Mouse (Mus musculus): Measurements from ENCODE around the gene Rftn1. TPM values are rescaled to one million over a fixed set of nuclear protein-coding genes. Genes with fewer than 3 reads are reported as not detected.

The Rftn1 gene
- polyA plus RNA-seq, 2 experiments = 14.6 to 15.0 TPM

GRCm38 (mm10) chr17:50127045-50127813 is 63.2 kb downstream of the Rftn1 start:
- Histone ChIP-seq H3K4me3 (replicated peaks; ENCODE audit: low read length) (no peak overlapping the region), H3K27me3 (ENCODE audit: control insufficient read depth, insufficient read depth, low read length) (no peaks in the 10 kb centered on the region), H3K36me3 (ENCODE audit: control insufficient read depth, insufficient read depth, low read length) (no peaks in the 10 kb centered on the region), H3K4me1 (ENCODE audit: control insufficient read depth, insufficient read depth, low read length) (peaks cover 8% of the 10 kb centered on the region; the same call in 1 of the 2 replicates), H3K9ac (ENCODE audit: low read depth, low read length, severe bottlenecking) (no peak overlapping the region), H3K27ac (replicated peaks; ENCODE audit: low read depth, low read length) (no peak overlapping the region), H3K4me2 (replicated peaks; ENCODE audit: low read depth, low read length, severe bottlenecking) (no peak overlapping the region), H3K9me3 (ENCODE audit: control insufficient read depth, low read length) (no peaks in the 10 kb centered on the region)
- WGBS = 62% methylated on average over 9 of the region's 9 CpGs
- ATAC-seq (ENCODE audit: low FRiP score, low read depth) (no peak), DNase-seq (ENCODE audit: low spot score) (no peak)
- TF ChIP-seq POLR2A (IDR thresholded peaks at IDR 0.05; ENCODE audit: borderline replicate concordance, extremely low read depth, insufficient read depth, insufficient read length) = no peak

- Histone ChIP-seq H3K9me3 (ENCODE audit: control insufficient read depth, low read length) (no peaks in the 10 kb centered on the region), H3K4me3 (replicated peaks; ENCODE audit: low read length) (no peak overlapping the region), H3K27me3 (ENCODE audit: control insufficient read depth, insufficient read depth, low read length) (no peaks in the 10 kb centered on the region), H3K36me3 (ENCODE audit: control insufficient read depth, insufficient read depth, low read length) (no peaks in the 10 kb centered on the region), H3K4me2 (replicated peaks; ENCODE audit: low read depth, low read length, severe bottlenecking) (no peak overlapping the region), H3K4me1 (ENCODE audit: control insufficient read depth, insufficient read depth, low read length) (peaks cover 8% of the 10 kb centered on the region; the same call in 1 of the 2 replicates), H3K9ac (ENCODE audit: low read depth, low read length, severe bottlenecking) (no peak overlapping the region), H3K27ac (replicated peaks; ENCODE audit: low read depth, low read length) (no peak overlapping the region)
- TF ChIP-seq POLR2A (IDR thresholded peaks at IDR 0.05; ENCODE audit: borderline replicate concordance, extremely low read depth, insufficient read depth, insufficient read length) = no peak
- DNase-seq (ENCODE audit: low spot score) (no peak), ATAC-seq (ENCODE audit: low FRiP score, low read depth) (no peak)
- WGBS = 17% methylated on average over 2 of the region's 2 CpGs
These were observed 63.9 kb downstream of the Rftn1 start for GRCm38 (mm10) chr17:50126545-50126944.

GRCm38 (mm10) chr17:50125900-50126299 is 64.6 kb downstream of the Rftn1 start:
- H3K9ac ChIP-seq (ENCODE audit: low read depth, low read length, severe bottlenecking) = no peak overlapping the region
- H3K9me3 ChIP-seq (ENCODE audit: control insufficient read depth, low read length) = no peaks in the 10 kb centered on the region
- TF ChIP-seq POLR2A (IDR thresholded peaks at IDR 0.05; ENCODE audit: borderline replicate concordance, extremely low read depth, insufficient read depth, insufficient read length) = no peak
- ATAC-seq (ENCODE audit: low FRiP score, low read depth) = no peak
- H3K4me1 ChIP-seq (ENCODE audit: control insufficient read depth, insufficient read depth, low read length) = peaks cover 8% of the 10 kb centered on the region; the same call in 1 of the 2 replicates
- no peaks in the 10 kb centered on the region for H3K36me3 ChIP-seq (ENCODE audit: control insufficient read depth, insufficient read depth, low read length)
- no peaks in the 10 kb centered on the region for H3K27me3 ChIP-seq (ENCODE audit: control insufficient read depth, insufficient read depth, low read length)
- no peak for DNase-seq (ENCODE audit: low spot score)
- WGBS = 76% methylated on average over 5 of the region's 5 CpGs
- H3K27ac ChIP-seq (replicated peaks; ENCODE audit: low read depth, low read length) = no peak overlapping the region
- H3K4me3 ChIP-seq (replicated peaks; ENCODE audit: low read length) = no peak overlapping the region
- no peak overlapping the region for H3K4me2 ChIP-seq (replicated peaks; ENCODE audit: low read depth, low read length, severe bottlenecking)

GRCm38 (mm10) chr17:50125245-50125798 is 65.2 kb downstream of the Rftn1 start:
- H3K4me3 ChIP-seq (replicated peaks; ENCODE audit: low read length) = no peak overlapping the region
- no peak overlapping the region for H3K4me2 ChIP-seq (replicated peaks; ENCODE audit: low read depth, low read length, severe bottlenecking)
- H3K9ac ChIP-seq (ENCODE audit: low read depth, low read length, severe bottlenecking) = no peak overlapping the region
- no peaks in the 10 kb centered on the region for H3K36me3 ChIP-seq (ENCODE audit: control insufficient read depth, insufficient read depth, low read length)
- H3K4me1 ChIP-seq (ENCODE audit: control insufficient read depth, insufficient read depth, low read length) = peaks cover 8% of the 10 kb centered on the region; the same call in 1 of the 2 replicates
- no peak overlapping the region for H3K27ac ChIP-seq (replicated peaks; ENCODE audit: low read depth, low read length)
- 55% methylated on average over 3 of the region's 3 CpGs for WGBS
- TF ChIP-seq POLR2A (IDR thresholded peaks at IDR 0.05; ENCODE audit: borderline replicate concordance, extremely low read depth, insufficient read depth, insufficient read length) = no peak
- H3K27me3 ChIP-seq (ENCODE audit: control insufficient read depth, insufficient read depth, low read length) = no peaks in the 10 kb centered on the region
- DNase-seq (ENCODE audit: low spot score) (no peak), ATAC-seq (ENCODE audit: low FRiP score, low read depth) (no peak; the same call in 1 of the 2 replicates)
- no peaks in the 10 kb centered on the region for H3K9me3 ChIP-seq (ENCODE audit: control insufficient read depth, low read length)

- no peak overlapping the region for H3K4me2 ChIP-seq (replicated peaks; ENCODE audit: low read depth, low read length, severe bottlenecking)
- ATAC-seq (ENCODE audit: low FRiP score, low read depth) (no peak), DNase-seq (ENCODE audit: low spot score) (no peak)
- H3K36me3 ChIP-seq (ENCODE audit: control insufficient read depth, insufficient read depth, low read length) = no peaks in the 10 kb centered on the region
- TF ChIP-seq POLR2A (IDR thresholded peaks at IDR 0.05; ENCODE audit: borderline replicate concordance, extremely low read depth, insufficient read depth, insufficient read length) = no peak
- H3K9ac ChIP-seq (ENCODE audit: low read depth, low read length, severe bottlenecking) = no peak overlapping the region
- H3K27ac ChIP-seq (replicated peaks; ENCODE audit: low read depth, low read length) = no peak overlapping the region
- 61% methylated on average over 4 of the region's 4 CpGs for WGBS
- H3K27me3 ChIP-seq (ENCODE audit: control insufficient read depth, insufficient read depth, low read length) = no peaks in the 10 kb centered on the region
- H3K4me3 ChIP-seq (replicated peaks; ENCODE audit: low read length) = no peak overlapping the region
- no peaks in the 10 kb centered on the region for H3K9me3 ChIP-seq (ENCODE audit: control insufficient read depth, low read length)
- H3K4me1 ChIP-seq (ENCODE audit: control insufficient read depth, insufficient read depth, low read length) = peaks cover 8% of the 10 kb centered on the region; the same call in 1 of the 2 replicates
These were observed 65.8 kb downstream of the Rftn1 start for GRCm38 (mm10) chr17:50124708-50125107.

Measured in limb, embryonic 14.5 days (tissue).